Mouse (Mus musculus) C2C12 (cell line): ENCODE measurements around the gene Sqstm1.

Experiments used
- CEBPB ChIP-seq: IDR thresholded peaks from one replicate; pipeline ENCODE4 v1.6.1; 2011; ENCODE audit warnings: low read depth, mild to moderate bottlenecking, control low read depth, moderate library complexity
- CTCF ChIP-seq: IDR thresholded peaks from one replicate; pipeline ENCODE4 v1.5.1; 2011; ENCODE audit not compliant: control insufficient read depth, insufficient read depth, insufficient read length
- FOSL1 ChIP-seq: IDR thresholded peaks from one replicate; pipeline ENCODE4 v1.8.0; 2011; ENCODE audit warnings: mild to moderate bottlenecking, low read length; ENCODE audit not compliant: poor library complexity, insufficient read depth, severe bottlenecking
- MAX ChIP-seq: IDR thresholded peaks from one replicate; pipeline ENCODE4 v1.6.1; 2011; ENCODE audit warnings: mild to moderate bottlenecking, control low read depth
- MYOG ChIP-seq: IDR thresholded peaks from one replicate; pipeline ENCODE4 v1.6.1; 2011; ENCODE audit not compliant: control insufficient read depth, insufficient read length; ENCODE audit errors: extremely low read depth
- USF1 ChIP-seq: IDR thresholded peaks from one replicate; pipeline ENCODE4 v1.6.1; 2011; ENCODE audit warnings: low read depth, mild to moderate bottlenecking, control low read depth, moderate library complexity

- TF ChIP-seq CTCF = no peak
- TF ChIP-seq MAX = no peak
- no peak for TF ChIP-seq USF1
- TF ChIP-seq MYOG = no peak
- TF ChIP-seq CEBPB = no peak
- no peak for TF ChIP-seq FOSL1
Observed at GRCm38 (mm10) chr11:50233022-50233421, 22.4 kb upstream of the Sqstm1 start.
